Mouse (Mus musculus) embryo, embryonic 11.5 days (tissue): ENCODE data around the gene A630076J17Rik.

Experiments
- DNase-seq: peaks from one replicate; pipeline ENCODE4 v3.0.0-alpha.2; 2012; ENCODE audit warnings: low read depth, low spot score

The A630076J17Rik gene

GRCm38 (mm10) chr3:107229822-107230221, 592 bp upstream of the A630076J17Rik start:
- DNase-seq = no peak

- no peak for DNase-seq
These were observed 788 bp downstream of the A630076J17Rik start for GRCm38 (mm10) chr3:107231202-107231601.

GRCm38 (mm10) chr3:107233351-107233813, 3.0 kb downstream of the A630076J17Rik start:
- peak; percentile 78 for DNase-seq

- DNase-seq = no peak
These were observed 3.5 kb downstream of the A630076J17Rik start for GRCm38 (mm10) chr3:107233945-107234344.

GRCm38 (mm10) chr3:107238051-107238450, 7.6 kb downstream of the A630076J17Rik start:
- no peak for DNase-seq

GRCm38 (mm10) chr3:107238471-107238980, 8.1 kb downstream of the A630076J17Rik start:
- no peak for DNase-seq

GRCm38 (mm10) chr3:107239607-107240006, 9.2 kb downstream of the A630076J17Rik start, which contains the start of gene Prok1:
Gene Prok1, minus strand, starts transcription at chr3:107239707.
- DNase-seq = no peak

- no peak for DNase-seq
These were observed 11.1 kb downstream of the A630076J17Rik start for GRCm38 (mm10) chr3:107241389-107242094.

GRCm38 (mm10) chr3:107246876-107247275, 16.5 kb downstream of the A630076J17Rik start:
- no peak for DNase-seq

- no peak for DNase-seq
These were observed 18.6 kb downstream of the A630076J17Rik start for GRCm38 (mm10) chr3:107249042-107249441.

- DNase-seq = no peak
These were observed 19.9 kb downstream of the A630076J17Rik start for GRCm38 (mm10) chr3:107250320-107250719.

GRCm38 (mm10) chr3:107252035-107252434, 21.6 kb downstream of the A630076J17Rik start:
- no peak for DNase-seq

- DNase-seq = no peak
These were observed 23.5 kb downstream of the A630076J17Rik start for GRCm38 (mm10) chr3:107253925-107254324.

GRCm38 (mm10) chr3:107255992-107256391, 25.6 kb downstream of the A630076J17Rik start:
- DNase-seq = no peak

- no peak for DNase-seq
These were observed 26.3 kb downstream of the A630076J17Rik start for GRCm38 (mm10) chr3:107256724-107257123.

- DNase-seq = no peak
These were observed 27.5 kb downstream of the A630076J17Rik start for GRCm38 (mm10) chr3:107257924-107258323.

GRCm38 (mm10) chr3:107260956-107261850, 30.8 kb downstream of the A630076J17Rik start:
- no peak for DNase-seq

- DNase-seq = no peak
These were observed 31.4 kb downstream of the A630076J17Rik start for GRCm38 (mm10) chr3:107261851-107262165.

GRCm38 (mm10) chr3:107266814-107267345, 36.5 kb downstream of the A630076J17Rik start:
- no peak for DNase-seq

- no peak for DNase-seq
These were observed 42.0 kb downstream of the A630076J17Rik start for GRCm38 (mm10) chr3:107272433-107272832.

GRCm38 (mm10) chr3:107273820-107274219, 43.4 kb downstream of the A630076J17Rik start:
- DNase-seq = peak; percentile 56

- no peak for DNase-seq
These were observed 44.9 kb downstream of the A630076J17Rik start for GRCm38 (mm10) chr3:107275351-107275750.
